Mouse (Mus musculus): ENCODE results near the gene Pxylp1. TPM values are rescaled to one million over a fixed set of nuclear protein-coding genes. Genes with fewer than 3 reads are reported as not detected.

The Pxylp1 gene
- total and polyA plus RNA-seq, 3 experiments = 7.8 to 10.1 (median 8.3) TPM

DNA sequence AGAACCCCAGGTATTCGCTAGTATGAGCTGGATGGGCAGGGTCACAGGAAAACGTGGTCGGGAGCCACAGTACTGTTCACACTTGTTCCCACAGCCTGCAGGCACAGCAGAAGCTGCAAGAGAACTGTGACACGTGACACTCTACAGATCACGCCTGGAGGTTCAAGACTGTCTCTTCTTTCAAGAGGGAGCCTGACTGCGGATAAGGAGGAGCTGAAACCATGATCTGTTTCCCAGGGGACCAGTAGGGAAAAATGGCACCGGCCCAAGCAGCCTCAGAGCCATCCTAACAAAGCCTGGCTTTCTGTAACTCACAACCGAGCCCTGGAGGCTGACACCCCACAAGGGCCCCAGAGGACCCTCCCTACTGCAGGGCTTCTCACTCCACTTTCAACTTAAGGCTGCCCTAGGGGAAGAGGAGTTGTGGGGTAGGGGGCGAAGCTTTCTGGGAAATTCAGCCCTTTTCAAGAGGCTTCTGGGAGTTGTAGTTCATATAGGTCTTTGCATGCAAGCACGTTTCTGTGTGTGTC, 97.0 kb downstream of the Pxylp1 start:
- Histone ChIP-seq H3K9me3 (replicated peaks; ENCODE audit: low read length) (no peaks in the 10 kb centered on the region), H3K36me3 (replicated peaks in 1 of 2; ENCODE audit: control insufficient read depth in 1 of 2, insufficient read depth in 1 of 2, low read length in 1 of 2) (no peaks in the 10 kb centered on the region), H3K27ac (ENCODE audit: insufficient read depth, low read depth) (peak overlapping the region; percentile 79), H3K4me2 (ENCODE audit: insufficient read depth, low read depth, poor library complexity, severe bottlenecking) (peak overlapping the region; percentile 79), H3K4me3 (replicated peaks in 1 of 3; ENCODE audit: low read depth in 2 of 3, low read length in 2 of 3, poor library complexity in 1 of 3) (peak overlapping the region in 2 of 3 experiments; percentile 48 to 49), H3K27me3 (replicated peaks) (no peaks in the 10 kb centered on the region), H3K79me2 (replicated peaks; ENCODE audit: control insufficient read depth, extremely low read depth, insufficient read depth, poor library complexity, severe bottlenecking) (no peaks in the 10 kb centered on the region), H3K9ac (ENCODE audit: insufficient read depth, low read depth) (peak overlapping the region; percentile 87), H3K4me1 (ENCODE audit: control insufficient read depth in 1 of 2, insufficient read depth in 2 of 2) (peaks cover 11 to 39% of the 10 kb centered on the region in 2 experiments)
- TF ChIP-seq CHD1 (IDR thresholded peaks at IDR 0.05; ENCODE audit: low read depth, low read length) = no peak
- peak; percentile 88 for TF ChIP-seq USF2 (conservative IDR thresholded peaks at IDR 0.05; ENCODE audit: low read depth, low read length)
- TF ChIP-seq EP300 (IDR thresholded peaks at IDR 0.05; ENCODE audit: low read length) = peak; percentile 33; the same call in 1 of the 2 replicates
- TF ChIP-seq IRF4 (IDR thresholded peaks at IDR 0.05; ENCODE audit: low read depth, low read length) = peak; percentile 80
- no peak; the same call in 1 of the 2 replicates for TF ChIP-seq GABPA (IDR thresholded peaks at IDR 0.05; ENCODE audit: insufficient replicate concordance, low read depth, low read length)
- TF ChIP-seq JUND (conservative IDR thresholded peaks at IDR 0.05; ENCODE audit: low read depth, low read length) = no peak
- 0 out of 2 replicates have a peak, but pooled peaks have one; percentile 48 for TF ChIP-seq SIN3A (IDR thresholded peaks at IDR 0.05; ENCODE audit: low read length)
- no peak for TF ChIP-seq NELFE (IDR thresholded peaks at IDR 0.05; ENCODE audit: low read depth, low read length)
- TF ChIP-seq PAX5 (IDR thresholded peaks at IDR 0.05; ENCODE audit: low read length) = no peak
- peak; percentile 86 for TF ChIP-seq MXI1 (IDR thresholded peaks at IDR 0.05; ENCODE audit: low read depth, low read length)
- TF ChIP-seq ZC3H11A (IDR thresholded peaks at IDR 0.05; ENCODE audit: low read depth, low read length) = no peak
- TF ChIP-seq CTCF (conservative IDR thresholded peaks at IDR 0.05 in 1 of 2, IDR thresholded peaks at IDR 0.05 in 1 of 2; ENCODE audit: low read depth in 2 of 2, low read length in 2 of 2) = no peak
- no peak for TF ChIP-seq RCOR1 (conservative IDR thresholded peaks at IDR 0.05; ENCODE audit: low read depth, low read length)
- TF ChIP-seq ZKSCAN1 (IDR thresholded peaks at IDR 0.05; ENCODE audit: borderline replicate concordance, low read depth, low read length) = no peak
- TF ChIP-seq JUN (IDR thresholded peaks at IDR 0.05; ENCODE audit: insufficient read depth, low read depth, low read length) = no peak
- TF ChIP-seq MYC (IDR thresholded peaks at IDR 0.05; ENCODE audit: low read depth, low read length) = peak; percentile 93
- peak; percentile 72 for TF ChIP-seq ETS1 (conservative IDR thresholded peaks at IDR 0.05; ENCODE audit: low read depth, low read length)
- TF ChIP-seq TBP (conservative IDR thresholded peaks at IDR 0.05; ENCODE audit: low read depth, low read length) = 0 out of 2 replicates have a peak, but pooled peaks have one; percentile 39
- TF ChIP-seq KAT2A (IDR thresholded peaks at IDR 0.05; ENCODE audit: insufficient replicate concordance, low read length) = peak; percentile 86; the same call in 1 of the 2 replicates
- TF ChIP-seq UBTF (IDR thresholded peaks at IDR 0.05; ENCODE audit: low read depth, low read length) = no peak
- TF ChIP-seq POLR2AphosphoS2 (IDR thresholded peaks at IDR 0.05; ENCODE audit: low read depth, low read length) = no peak
- no peak for TF ChIP-seq E2F4 (IDR thresholded peaks at IDR 0.05; ENCODE audit: insufficient replicate concordance, low read depth, low read length)
- peak; percentile 6; the same call in 1 of the 2 replicates for TF ChIP-seq NRF1 (IDR thresholded peaks at IDR 0.05; ENCODE audit: low read depth, low read length)
- no peak; the same call in 1 of the 2 replicates for TF ChIP-seq ELF1 (IDR thresholded peaks at IDR 0.05; ENCODE audit: low read depth, low read length)
- peak; percentile 85 for TF ChIP-seq USF1 (IDR thresholded peaks at IDR 0.05; ENCODE audit: low read depth, low read length)
- no peak for TF ChIP-seq ZMIZ1 (IDR thresholded peaks at IDR 0.05; ENCODE audit: low read depth, low read length)
- TF ChIP-seq RAD21 (IDR thresholded peaks at IDR 0.05; ENCODE audit: low read depth, low read length) = no peak
- TF ChIP-seq HCFC1 (IDR thresholded peaks at IDR 0.05; ENCODE audit: low read depth, low read length) = peak; percentile 93
- no peak for TF ChIP-seq CHD2 (IDR thresholded peaks at IDR 0.05; ENCODE audit: low read length)
- peak; percentile 97 for TF ChIP-seq BHLHE40 (IDR thresholded peaks at IDR 0.05; ENCODE audit: low read depth, low read length)
- no peak for TF ChIP-seq MEF2A (IDR thresholded peaks at IDR 0.05; ENCODE audit: borderline replicate concordance, low read depth, low read length)
- TF ChIP-seq ZNF384 (IDR thresholded peaks at IDR 0.05; ENCODE audit: low read depth, low read length) = no peak
- peak; percentile 97 for TF ChIP-seq MAX (IDR thresholded peaks at IDR 0.05; ENCODE audit: low read length)
- peak; percentile 68; the same call in 1 of the 2 replicates for TF ChIP-seq MAZ (IDR thresholded peaks at IDR 0.05; ENCODE audit: low read depth, low read length)
- TF ChIP-seq MAFK (IDR thresholded peaks at IDR 0.05; ENCODE audit: insufficient replicate concordance, low read length) = no peak
- peak; percentile 26; the same call in 1 of the 2 replicates for TF ChIP-seq SMC3 (IDR thresholded peaks at IDR 0.05; ENCODE audit: low read depth, low read length)
- TF ChIP-seq TCF12 (IDR thresholded peaks at IDR 0.05; ENCODE audit: low read depth, low read length) = no peak; the same call in 1 of the 2 replicates
- TF ChIP-seq POLR2A (IDR thresholded peaks at IDR 0.05; ENCODE audit: low read depth, low read length) = peak; percentile 53
- peak; percentile 91 for DNase-seq (ENCODE audit: extremely low read depth)
- in situ Hi-C loops (cut with MboI; ENCODE audit: low pct_ligation_motif_present, low pct_unique_long_range_greater_than_20kb, low sequenced_read_pairs) = loop anchor here (5.0 kb wide), 2 partner anchors 78 to 118 kb away; no protein-coding TSS in a partner anchor
- dilution Hi-C loops (cut with MboI; ENCODE audit: extremely low pct_ligation_motif_present, extremely low pct_unique_long_range_greater_than_20kb, low sequenced_read_pairs) = no loop called here
